10 mouse cellular contexts compared by ENCODE assay signal in genomic region chr7:63319594-63319993, GRCm38 (mm10).
DNase-seq lines count a peak whose midpoint lies in the region; ATAC-seq and TF ChIP-seq lines count a peak whose summit lies in the region.
"Had no signal": no experiment of that assay in that cellular context is flagged by ENCODE, and none has a peak within 500 bp of the region (broad histone marks: within the 10 kb centered on the region; RNA-seq: fewer than 3 reads in every experiment).

No protein-coding gene starts in this region.

- no peak overlapping the region for H3K9ac ChIP-seq in forebrain, embryonic 13.5 days
- H3K9ac ChIP-seq: embryonic facial prominence, embryonic 13.5 days had no signal

- H3K4me3 ChIP-seq in forebrain, embryonic 13.5 days = no peak overlapping the region
- H3K4me3 ChIP-seq in lung, adult 2 months (replicated peaks; ENCODE audit: extremely low read depth, low read depth, low read length) = no peak overlapping the region
- H3K4me3 ChIP-seq: embryonic facial prominence, embryonic 13.5 days had no signal

- no peaks in the 10 kb centered on the region for H3K27me3 ChIP-seq in forebrain, embryonic 13.5 days
- H3K27me3 ChIP-seq: embryonic facial prominence, embryonic 13.5 days had no signal

- TF ChIP-seq POLR2A in lung, adult 2 months (IDR thresholded peaks at IDR 0.05; ENCODE audit: borderline replicate concordance, extremely low read depth, low read depth, low read length) = no peak

- TF ChIP-seq CTCF in lung, adult 2 months (IDR thresholded peaks at IDR 0.05; ENCODE audit: insufficient read depth, low read length) = peak; percentile 42

- DNase-seq in ovary, postnatal 10 days (ENCODE audit: low spot score) = peak; percentile 6
- DNase-seq in ovary, adult 18-20 months (ENCODE audit: low spot score) = no peak
- peak; percentile 4 for DNase-seq in c-Kit-positive CD71-positive TER-119-negative erythroid progenitor cells, embryonic 14.5 days (ENCODE audit: low read depth)
- DNase-seq in kidney, postnatal 14 days = peak; percentile 49
- DNase-seq in lung, adult 2 months = peak; percentile 26
- peak; percentile 70 for DNase-seq in retina, postnatal 1 day
- no peak for DNase-seq in urinary bladder, postnatal 10 days (ENCODE audit: low spot score)

- H3K36me3 ChIP-seq in forebrain, embryonic 13.5 days (ENCODE audit: poor library complexity, severe bottlenecking) = no peaks in the 10 kb centered on the region
- H3K36me3 ChIP-seq: embryonic facial prominence, embryonic 13.5 days had no signal

- no peaks in the 10 kb centered on the region for H3K4me1 ChIP-seq in forebrain, embryonic 13.5 days
- H3K4me1 ChIP-seq in lung, adult 2 months (ENCODE audit: control insufficient read depth, insufficient read depth, low read length) = no peaks in the 10 kb centered on the region
- H3K4me1 ChIP-seq: embryonic facial prominence, embryonic 13.5 days had no signal

- H3K9me3 ChIP-seq in forebrain, embryonic 13.5 days (replicated peaks) = no peaks in the 10 kb centered on the region
- H3K9me3 ChIP-seq: embryonic facial prominence, embryonic 13.5 days had no signal

- ATAC-seq in forebrain, embryonic 13.5 days = peak; percentile 75

- H3K4me2 ChIP-seq in forebrain, embryonic 13.5 days = no peak overlapping the region
- H3K4me2 ChIP-seq: embryonic facial prominence, embryonic 13.5 days had no signal

- 0% methylated on average over 2 of the region's 2 CpGs for WGBS in forebrain, embryonic 13.5 days
- 1% methylated on average over 2 of the region's 2 CpGs for WGBS in lung, adult 2 months

- H3K27ac ChIP-seq in forebrain, embryonic 13.5 days = no peak overlapping the region
- H3K27ac ChIP-seq: embryonic facial prominence, embryonic 13.5 days; macrophage had no signal

Comparison
In these comparisons a context has a peak if more than half of its experiments do, and no peak if none do; other contexts are left out.
1. DNase-seq: peak in ovary, postnatal 10 days (single experiment), c-Kit-positive CD71-positive TER-119-negative erythroid progenitor cells, embryonic 14.5 days (single experiment), kidney, postnatal 14 days (single experiment), lung, adult 2 months (single experiment) and retina, postnatal 1 day (single experiment); none in ovary, adult 18-20 months (single experiment) and urinary bladder, postnatal 10 days (single experiment).